Mouse (Mus musculus): ENCODE data around the gene Zscan10.

DNA sequence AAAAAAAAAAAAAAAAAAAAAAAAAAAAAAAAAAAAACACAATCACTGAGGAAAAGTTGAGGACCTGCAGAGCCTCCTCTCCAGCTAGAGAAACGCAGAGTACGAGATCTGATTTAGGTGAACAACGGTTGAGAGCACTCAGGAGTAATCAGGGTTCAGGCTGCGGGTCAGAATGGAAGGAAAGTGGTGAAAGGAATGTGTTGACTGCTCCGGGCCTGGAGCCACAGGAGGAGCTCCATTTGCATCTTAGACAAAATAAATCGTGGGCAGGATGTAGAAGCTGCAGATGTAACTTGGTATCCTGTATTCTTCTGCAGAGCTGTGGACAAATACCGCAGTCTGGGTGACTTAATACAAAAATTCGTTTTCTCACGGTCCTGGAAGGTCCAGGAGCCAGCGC, 45.2 kb downstream of the Zscan10 start:
- no peak for TF ChIP-seq CTCF (IDR thresholded peaks at IDR 0.05; ENCODE audit: low read depth)
- TF ChIP-seq EP300 (IDR thresholded peaks at IDR 0.05; ENCODE audit: low read depth): no peak

Data from liver, embryonic 14.5 days (tissue).